Mouse (Mus musculus) intestine, embryonic 16.5 days (tissue): ENCODE measurements around the gene Olfr279. TPM values are rescaled to one million over a fixed set of nuclear protein-coding genes. Genes with fewer than 3 reads are reported as not detected.

Experiments used
- ATAC-seq: fragments of 200-750 bp; cut with Nextera tagmentation; 2 replicates; pipeline ENCODE4 v1.8.0; 2017; ENCODE audit warnings: moderate TSS enrichment, moderate library complexity
- H3K27ac ChIP-seq: fragments of 300-500 bp; sonication (generic); 2 replicates; pipeline ENCODE4 v1.5.1; 2014; ENCODE audit warnings: mild to moderate bottlenecking, low read length
- H3K27me3 ChIP-seq: fragments of 300-500 bp; sonication (generic); replicated peaks from 2 replicates; pipeline ENCODE4 v1.6.1; 2014; ENCODE audit warnings: low read length, control low read depth, mixed read lengths; ENCODE audit not compliant: control insufficient read depth, insufficient read depth
- H3K36me3 ChIP-seq: fragments of 300-500 bp; sonication (generic); 2 replicates; pipeline ENCODE4 v1.6.1; 2014; ENCODE audit warnings: low read length, control low read depth; ENCODE audit not compliant: control insufficient read depth, insufficient read depth
- H3K4me1 ChIP-seq: fragments of 300-500 bp; sonication (generic); 2 replicates; pipeline ENCODE4 v1.6.1; 2014; ENCODE audit warnings: low read length, control low read depth, mixed read lengths; ENCODE audit not compliant: control insufficient read depth, insufficient read depth
- H3K4me2 ChIP-seq: fragments of 300-500 bp; sonication (generic); 2 replicates; pipeline ENCODE4 v1.6.1; 2014; ENCODE audit warnings: low read depth, low read length, control low read depth
- H3K4me3 ChIP-seq: fragments of 300-500 bp; sonication (generic); 2 replicates; pipeline ENCODE4 v1.5.1; 2014; ENCODE audit warnings: mild to moderate bottlenecking, low read length
- H3K9ac ChIP-seq: fragments of 300-500 bp; sonication (generic); 2 replicates; pipeline ENCODE4 v1.6.1; 2014; ENCODE audit warnings: low read depth, low read length
- H3K9me3 ChIP-seq: fragments of 300-500 bp; sonication (generic); 2 replicates; pipeline ENCODE4 v1.6.1; 2016; ENCODE audit warnings: low read length, control low read depth; ENCODE audit not compliant: control insufficient read depth
- WGBS: fragments of 180-500 bp; shearing (Covaris S2); extraction: QIAGEN DNeasy Blood & Tissue Kit; methylation state at CpG from one replicate; pipeline ENCODE4 v1.1.7; 2014; 5-methylcytosine and 5-hydroxymethylcytosine counted together
- polyA plus RNA-seq: library from polyadenylated mRNA; unstranded; fragments of >200 nt; fragmentation: Nextera tagmentation; extraction: Ambion mirVana; gene quantifications from 2 replicates; pipeline ENCODE4 v1.2.1, GENCODE M21; 2015

Olfr279 gene
- polyA plus RNA-seq, 1 experiment from 2014 or later: not detected

GRCm38 (mm10) chr15:98482701-98483100 lies 9.5 kb upstream of the Olfr279 start, which contains the start of gene Lalba:
Lalba (minus strand) TSS chr15:98482721.
- Histone ChIP-seq H3K9ac (no peak within 1 kb of the TSS), H3K36me3 (no peaks in the 10 kb centered on the region), H3K27me3 (no peaks in the 10 kb centered on the region), H3K4me1 (no peaks in the 10 kb centered on the region), H3K4me2 (no peak within 1 kb of the TSS), H3K4me3 (no peak within 1 kb of the TSS), H3K9me3 (no peaks in the 10 kb centered on the region), H3K27ac (no peak within 1 kb of the TSS)
- WGBS: 58% methylated on average over 3 of the region's 3 CpGs
- ATAC-seq: no peak

DNA sequence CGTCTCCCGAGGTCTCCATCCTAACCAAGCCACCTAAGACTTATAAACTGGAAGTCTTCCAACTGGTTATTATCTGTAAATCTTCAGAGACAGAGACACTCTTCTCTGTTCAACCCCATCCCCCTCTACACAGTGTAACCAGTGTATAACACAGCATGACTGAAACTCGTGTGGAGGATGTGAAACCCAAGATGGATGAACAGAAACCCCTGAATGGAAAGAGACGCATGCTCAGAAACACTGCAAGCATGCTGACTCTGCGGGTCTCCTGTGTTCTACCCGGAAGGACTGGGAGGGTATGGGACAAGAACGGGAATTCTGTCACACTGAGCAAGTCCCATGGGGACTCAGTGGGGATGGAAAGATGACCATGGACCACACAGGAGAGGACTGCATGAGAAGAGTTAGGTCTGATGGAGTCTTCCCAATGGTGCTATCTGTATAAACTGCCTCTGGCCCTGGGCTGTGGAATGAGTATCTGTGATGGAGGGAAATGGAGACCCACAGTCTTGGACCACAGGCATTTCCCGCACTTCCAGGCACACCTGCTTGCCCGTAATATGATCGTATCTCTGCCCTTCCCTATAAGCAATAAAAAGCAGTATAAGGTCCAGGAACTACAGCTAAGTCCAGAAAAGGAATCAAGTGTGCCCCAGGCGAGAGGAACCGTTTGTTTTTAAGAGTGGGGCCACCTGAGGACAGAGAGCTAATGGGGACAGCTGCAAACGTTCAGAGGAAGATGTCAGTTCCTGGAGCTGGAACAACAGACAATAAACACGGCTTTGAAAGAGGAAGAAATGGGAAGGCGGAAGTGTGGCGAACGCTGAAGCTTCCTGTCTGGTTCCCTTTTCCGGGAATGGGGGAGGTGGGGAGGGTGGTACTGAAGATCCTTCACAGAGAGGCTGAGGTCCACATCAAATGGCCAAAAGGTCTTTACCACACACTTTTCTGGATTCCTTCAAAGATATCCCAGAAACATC lies 8.0 kb upstream of the Olfr279 start:
- Histone ChIP-seq H3K27me3 (no peaks in the 10 kb centered on the region), H3K4me3 (no peak overlapping the region), H3K36me3 (no peaks in the 10 kb centered on the region), H3K4me2 (no peak overlapping the region), H3K27ac (no peak overlapping the region), H3K9ac (no peak overlapping the region), H3K9me3 (no peaks in the 10 kb centered on the region), H3K4me1 (no peaks in the 10 kb centered on the region)
- 54% methylated on average over 18 of the region's 18 CpGs for WGBS
- no peak for ATAC-seq

DNA sequence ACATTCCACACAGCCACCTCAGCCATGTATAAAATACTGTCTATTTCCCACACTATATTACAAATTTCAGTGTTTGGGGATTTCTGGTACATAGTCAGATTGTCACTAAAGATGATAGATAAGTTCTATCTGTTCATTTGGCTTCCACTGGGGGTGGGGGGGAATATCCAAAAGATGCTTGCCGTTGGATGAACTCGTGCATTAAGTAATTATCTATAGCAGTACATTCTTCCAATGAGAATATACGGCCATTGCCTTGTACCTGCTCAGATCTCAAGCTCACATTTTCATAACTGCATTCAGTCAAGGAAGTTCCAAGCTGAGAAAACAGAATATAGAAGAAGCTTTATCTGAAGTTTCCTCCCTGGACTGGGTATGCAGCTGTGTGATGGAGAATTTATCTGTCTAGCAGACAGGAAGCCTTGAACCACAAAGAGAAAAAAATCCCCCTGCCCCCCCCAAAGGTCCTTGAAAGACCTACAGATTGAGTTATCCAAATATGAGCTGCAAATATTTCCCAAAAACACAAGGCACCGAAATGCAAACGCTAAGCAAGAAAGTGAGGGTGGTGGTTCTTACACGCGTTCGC lies 5.7 kb upstream of the Olfr279 start:
- no peaks in the 10 kb centered on the region for H3K27me3 ChIP-seq
- H3K27ac ChIP-seq: no peak overlapping the region
- no peaks in the 10 kb centered on the region for H3K9me3 ChIP-seq
- 96% methylated on average over 8 of the region's 8 CpGs for WGBS
- H3K4me1 ChIP-seq: no peaks in the 10 kb centered on the region
- no peak overlapping the region for H3K4me2 ChIP-seq
- no peaks in the 10 kb centered on the region for H3K36me3 ChIP-seq
- no peak overlapping the region for H3K4me3 ChIP-seq
- no peak overlapping the region for H3K9ac ChIP-seq
- ATAC-seq: no peak

- Histone ChIP-seq H3K4me1 (no peaks in the 10 kb centered on the region), H3K36me3 (no peaks in the 10 kb centered on the region), H3K27ac (no peak overlapping the region), H3K27me3 (no peaks in the 10 kb centered on the region), H3K4me2 (no peak overlapping the region), H3K4me3 (no peak overlapping the region), H3K9ac (no peak overlapping the region), H3K9me3 (no peaks in the 10 kb centered on the region)
- ATAC-seq: no peak
- WGBS: 47% methylated on average over 2 of the region's 2 CpGs
Measured at GRCm38 (mm10) chr15:98491332-98491731, 870 bp upstream of the Olfr279 start.

DNA sequence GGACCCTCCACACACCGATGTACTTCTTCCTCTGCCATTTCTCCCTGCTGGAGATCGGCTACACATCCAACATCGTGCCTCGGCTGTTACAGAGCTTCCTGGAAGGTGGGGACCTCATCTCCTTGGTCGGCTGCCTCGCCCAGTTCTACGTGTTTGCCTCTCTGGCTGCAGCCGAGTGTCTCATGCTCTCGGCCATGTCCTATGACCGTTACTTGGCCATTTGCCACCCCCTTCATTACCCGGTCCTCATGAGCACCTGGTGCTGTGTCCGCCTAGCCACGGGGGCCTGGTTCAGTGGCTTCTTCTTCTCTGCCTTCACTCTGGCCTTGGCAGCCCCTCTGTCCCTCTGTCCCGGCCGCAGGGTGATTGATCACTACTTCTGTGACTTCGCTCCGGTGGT lies 5.4 kb downstream of the Olfr279 start:
- 85% methylated on average over 17 of the region's 17 CpGs for WGBS
- Histone ChIP-seq H3K36me3 (no peaks in the 10 kb centered on the region), H3K4me1 (no peaks in the 10 kb centered on the region), H3K9ac (no peak overlapping the region), H3K9me3 (no peaks in the 10 kb centered on the region), H3K27me3 (no peaks in the 10 kb centered on the region), H3K4me2 (no peak overlapping the region), H3K4me3 (no peak overlapping the region), H3K27ac (no peak overlapping the region)
- no peak for ATAC-seq

DNA sequence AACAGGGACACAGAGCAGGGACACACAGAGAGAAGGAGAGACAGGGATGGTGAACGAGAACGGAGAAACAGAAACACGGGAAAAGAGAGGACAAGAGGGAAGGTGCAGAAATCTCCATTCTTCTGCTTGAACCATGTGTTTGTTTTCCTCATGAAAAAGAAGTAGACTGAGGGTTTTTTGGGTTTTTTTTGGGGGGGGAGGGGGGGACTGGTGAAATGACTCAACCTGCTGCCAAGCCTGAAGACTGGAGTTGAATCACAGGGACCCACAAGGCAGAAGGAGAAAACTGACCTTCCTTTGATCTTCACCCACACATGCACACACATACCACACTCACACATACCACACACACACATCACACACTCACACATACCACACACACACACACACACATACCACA lies 11.1 kb downstream of the Olfr279 start:
- no peak overlapping the region for H3K4me3 ChIP-seq
- no peaks in the 10 kb centered on the region for H3K9me3 ChIP-seq
- H3K9ac ChIP-seq: no peak overlapping the region
- no peaks in the 10 kb centered on the region for H3K36me3 ChIP-seq
- no peaks in the 10 kb centered on the region for H3K27me3 ChIP-seq
- no peak for ATAC-seq
- H3K4me1 ChIP-seq: no peaks in the 10 kb centered on the region
- no peak overlapping the region for H3K27ac ChIP-seq
- H3K4me2 ChIP-seq: no peak overlapping the region
- 82% methylated on average over 3 of the region's 3 CpGs for WGBS

DNA sequence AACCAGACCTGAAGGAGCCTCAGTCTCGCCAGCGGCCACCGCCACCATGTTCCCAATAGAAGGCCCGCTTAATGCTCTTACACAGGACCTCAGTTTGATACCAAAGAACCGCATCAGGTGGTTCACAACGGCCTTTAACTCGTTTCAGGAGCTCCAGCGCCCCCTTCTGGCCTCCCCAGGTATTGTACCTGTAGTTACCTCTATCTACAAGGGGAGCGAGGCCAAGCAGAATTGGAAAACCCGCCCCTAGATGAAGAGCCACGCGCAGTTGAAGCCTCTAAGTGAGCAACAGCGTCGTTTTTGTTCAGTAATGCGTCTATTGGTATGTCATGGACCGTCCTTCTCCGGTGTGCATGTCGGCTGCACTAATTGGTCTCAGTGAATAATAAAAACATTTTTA lies 12.3 kb downstream of the Olfr279 start:
- ATAC-seq: no peak
- no peaks in the 10 kb centered on the region for H3K27me3 ChIP-seq
- WGBS: 16% methylated on average over 18 of the region's 18 CpGs

DNA sequence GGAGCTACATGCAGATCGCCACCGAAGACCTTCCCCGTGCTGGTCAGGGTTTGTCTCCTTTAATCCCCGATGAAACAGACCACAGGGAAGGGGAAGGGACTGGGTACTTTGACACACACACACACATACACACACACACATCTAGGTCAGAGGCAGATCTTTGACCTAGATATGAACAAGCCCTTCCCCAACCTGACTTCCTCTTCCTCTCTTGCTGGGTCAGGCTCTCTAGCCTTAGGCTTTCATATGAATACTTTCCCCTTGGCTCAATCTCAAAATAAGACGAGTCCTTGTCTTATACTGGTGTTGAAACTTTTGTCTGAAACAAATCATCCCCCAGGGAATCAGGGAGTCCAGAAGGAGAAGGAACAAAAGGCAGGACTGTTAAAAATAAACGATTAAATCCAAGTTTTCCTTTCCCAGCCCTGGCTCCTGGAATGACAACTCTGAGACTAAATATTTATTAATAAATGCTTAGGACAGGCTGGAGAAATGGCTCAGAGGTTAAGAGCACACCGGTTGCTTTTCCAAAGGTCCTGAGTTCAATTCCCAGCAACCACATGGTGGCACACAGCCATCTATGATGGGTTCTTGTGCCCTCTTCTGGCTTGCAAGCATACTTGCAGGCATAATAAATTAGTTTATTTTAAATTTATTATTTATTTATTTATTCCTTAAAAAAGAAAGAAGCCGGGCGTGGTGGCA lies 14.2 kb downstream of the Olfr279 start:
- H3K4me1 ChIP-seq: peaks cover 5% of the 10 kb centered on the region; the same call in 1 of the 2 replicates

More for the DNA sequence above, 12.3 kb downstream of the Olfr279 start:
- no peak overlapping the region for H3K27ac ChIP-seq
- no peaks in the 10 kb centered on the region for H3K4me1 ChIP-seq
- H3K36me3 ChIP-seq: no peaks in the 10 kb centered on the region
- H3K4me2 ChIP-seq: no peak overlapping the region
- H3K4me3 ChIP-seq: no peak overlapping the region
- H3K9ac ChIP-seq: no peak overlapping the region
- no peaks in the 10 kb centered on the region for H3K9me3 ChIP-seq

DNA sequence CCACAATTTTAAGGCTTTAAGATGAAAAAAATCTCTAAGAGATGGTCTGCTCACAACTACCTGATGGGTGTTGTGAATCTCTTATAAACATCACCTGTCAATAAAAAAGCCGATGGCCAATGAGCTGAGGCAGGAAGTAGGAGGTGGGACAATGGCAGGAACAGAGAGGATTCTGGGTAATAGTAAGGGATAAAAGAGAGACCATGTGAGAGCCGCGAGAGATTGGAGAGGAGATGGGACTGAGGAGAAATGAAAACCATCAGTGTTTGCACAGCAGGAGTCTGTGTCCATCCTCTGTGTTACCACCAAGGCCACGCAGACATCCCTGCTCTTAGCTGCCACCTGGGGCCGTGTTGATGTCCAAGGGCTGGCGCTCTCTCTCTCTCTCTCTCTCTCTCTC lies 15.1 kb downstream of the Olfr279 start:
- Histone ChIP-seq H3K4me1 (peaks cover 5% of the 10 kb centered on the region; the same call in 1 of the 2 replicates), H3K9me3 (no peaks in the 10 kb centered on the region), H3K36me3 (no peaks in the 10 kb centered on the region), H3K9ac (no peak overlapping the region), H3K4me2 (no peak overlapping the region), H3K4me3 (no peak overlapping the region), H3K27me3 (no peaks in the 10 kb centered on the region), H3K27ac (no peak overlapping the region)
- 89% methylated on average over 6 of the region's 6 CpGs for WGBS
- no peak for ATAC-seq

More for the DNA sequence above, 14.2 kb downstream of the Olfr279 start:
- Histone ChIP-seq H3K27me3 (no peaks in the 10 kb centered on the region), H3K4me3 (no peak overlapping the region), H3K9ac (no peak overlapping the region), H3K27ac (no peak overlapping the region), H3K9me3 (no peaks in the 10 kb centered on the region), H3K4me2 (no peak overlapping the region), H3K36me3 (no peaks in the 10 kb centered on the region)
- ATAC-seq: no peak
- WGBS: 74% methylated on average over 9 of the region's 9 CpGs
